Comparison of ENCODE assay signal across 13 mouse cellular contexts in the genomic region with DNA sequence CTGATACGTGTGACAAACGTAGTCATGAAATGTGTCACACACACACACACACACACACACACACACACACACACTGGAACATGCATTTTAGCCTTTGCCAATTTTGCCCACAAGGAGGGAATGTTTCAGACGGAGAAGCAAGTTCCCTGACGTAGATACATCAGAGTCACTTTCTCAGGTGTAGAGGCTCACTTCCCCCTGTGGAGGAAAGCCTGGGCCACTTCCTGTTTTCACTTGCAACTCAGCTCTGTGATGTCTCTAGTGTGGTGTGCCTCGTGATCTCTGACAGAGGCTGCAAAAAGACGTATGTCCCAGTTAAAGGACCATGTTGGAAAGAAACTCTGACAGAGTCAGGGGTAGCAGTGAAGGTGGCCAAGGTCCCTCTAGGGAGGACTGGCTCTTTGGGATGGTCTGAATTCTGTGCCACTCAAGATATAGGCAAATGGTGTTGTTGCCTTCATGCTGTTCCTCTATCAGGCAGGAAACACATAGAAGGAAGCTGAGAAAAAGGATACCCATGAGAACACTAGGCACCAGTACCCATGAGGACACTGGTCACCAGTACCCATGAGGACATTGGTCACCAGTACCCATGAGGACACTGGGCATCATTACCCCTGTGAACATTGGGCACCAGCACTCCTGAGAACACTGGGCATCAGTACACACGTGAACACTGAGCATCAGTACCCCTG. TPM values are rescaled to one million over a fixed set of nuclear protein-coding genes. Genes with fewer than 3 reads are reported as not detected.
DNase-seq lines count a peak whose midpoint lies in the region; ATAC-seq and TF ChIP-seq lines count a peak whose summit lies in the region.
"Had no signal": no experiment of that assay in that cellular context is flagged by ENCODE, and none has a peak within 500 bp of the region (broad histone marks: within the 10 kb centered on the region; RNA-seq: fewer than 3 reads in every experiment).

No protein-coding gene starts in this region.

- peak; percentile 23; the same call in 1 of the 2 replicates for TF ChIP-seq POLR2A in spleen, adult 2 months (IDR thresholded peaks at IDR 0.05; ENCODE audit: low read depth, low read length)

- WGBS in spleen, adult 2 months = 29% methylated on average over 7 of the region's 7 CpGs
- WGBS in midbrain, embryonic 10.5 days = 83% methylated on average over 7 of the region's 7 CpGs

- ATAC-seq in G1E (ENCODE audit: extremely low read depth, insufficient number of reproducible peaks, low FRiP score, poor library complexity, severe bottlenecking) = peak; percentile 68
- ATAC-seq: midbrain, embryonic 13.5 days had no signal

- peaks cover 38% of the 10 kb centered on the region for H3K27me3 ChIP-seq in G1E (ENCODE audit: insufficient read depth, low read length)
- no peaks in the 10 kb centered on the region for H3K27me3 ChIP-seq in spleen, adult 2 months (ENCODE audit: control insufficient read depth, insufficient read depth, low read length)
- no peaks in the 10 kb centered on the region for H3K27me3 ChIP-seq in midbrain, embryonic 10.5 days (ENCODE audit: low read depth, poor library complexity, severe bottlenecking)
- H3K27me3 ChIP-seq: midbrain, embryonic 13.5 days had no signal

- peak overlapping the region; percentile 92 for H3K27ac ChIP-seq in spleen, adult 2 months (ENCODE audit: insufficient read depth, low read length)
- no peak overlapping the region for H3K27ac ChIP-seq in midbrain, embryonic 10.5 days (replicated peaks)
- H3K27ac ChIP-seq: hindbrain, embryonic 13.5 days; midbrain, embryonic 13.5 days had no signal

- no peak for TF ChIP-seq CTCF in G1E (IDR thresholded peaks at IDR 0.05; ENCODE audit: low read depth, low read length)
- TF ChIP-seq CTCF in spleen, adult 2 months (IDR thresholded peaks at IDR 0.05; ENCODE audit: extremely low read depth, insufficient read depth, insufficient read length, insufficient replicate concordance) = no peak

- DNase-seq in 416B (ENCODE audit: low read depth) = peak; percentile 43
- DNase-seq in G1E (ENCODE audit: low spot score) = peak; percentile 58
- DNase-seq in lung, postnatal 25 days (ENCODE audit: low spot score) = peak; percentile 69
- DNase-seq in spleen, adult 2 months (ENCODE audit: low read depth in 1 of 2, low spot score in 2 of 2) = peak; percentile 82 to 98
- no peak for DNase-seq in kidney, adult 8-10 months
- no peak for DNase-seq in c-Kit-positive CD71-positive TER-119-positive erythroid progenitor cells, embryonic 14.5 days (ENCODE audit: low spot score)
- no peak for DNase-seq in midbrain, embryonic 10.5 days (ENCODE audit: low spot score)
- DNase-seq in Muller cell, postnatal 12 days (ENCODE audit: inconsistent ontology term) = no peak
- DNase-seq: adrenal gland, adult 8-10 months; kidney, postnatal 36 days had no signal

- no peak overlapping the region for H3K4me3 ChIP-seq in G1E (ENCODE audit: low read depth, low read length)
- H3K4me3 ChIP-seq in spleen, adult 2 months (ENCODE audit: extremely low read depth, insufficient read depth, insufficient read length) = no peak overlapping the region
- H3K4me3 ChIP-seq in midbrain, embryonic 10.5 days = no peak overlapping the region
- H3K4me3 ChIP-seq: erythroblast, embryonic 14.5 days; hindbrain, embryonic 13.5 days; midbrain, embryonic 13.5 days had no signal

- peaks cover 27% of the 10 kb centered on the region for H3K4me1 ChIP-seq in G1E (ENCODE audit: insufficient read depth, low read depth, low read length)
- peaks cover 19% of the 10 kb centered on the region; the same call in 1 of the 2 replicates for H3K4me1 ChIP-seq in spleen, adult 2 months (ENCODE audit: control insufficient read depth, insufficient read depth, insufficient read length)
- H3K4me1 ChIP-seq in midbrain, embryonic 10.5 days = peaks cover 6% of the 10 kb centered on the region
- H3K4me1 ChIP-seq: hindbrain, embryonic 13.5 days; midbrain, embryonic 13.5 days had no signal

- no peaks in the 10 kb centered on the region for H3K9me3 ChIP-seq in G1E (replicated peaks)
- no peaks in the 10 kb centered on the region for H3K9me3 ChIP-seq in midbrain, embryonic 10.5 days (replicated peaks)
- H3K9me3 ChIP-seq: hindbrain, embryonic 13.5 days; midbrain, embryonic 13.5 days had no signal

- H3K36me3 ChIP-seq in G1E (replicated peaks) = no peaks in the 10 kb centered on the region
- H3K36me3 ChIP-seq in spleen, adult 2 months (ENCODE audit: control insufficient read depth, insufficient read depth, low read length) = no peaks in the 10 kb centered on the region
- H3K36me3 ChIP-seq in midbrain, embryonic 10.5 days = no peaks in the 10 kb centered on the region
- H3K36me3 ChIP-seq: hindbrain, embryonic 13.5 days; midbrain, embryonic 13.5 days had no signal

RNA-seq across cellular contexts. Expression of gene Elmsan1, which starts 24.5 kb away (rescaled TPM):
- total RNA-seq in G1E (2014; fragmentation: Nextera tagmentation) (66.7 and 72.7 TPM in 2 replicates), G1E (2017) (21.0 and 21.4 TPM in 2 replicates)
- 125 and 140 TPM in 2 replicates for polyA plus RNA-seq in G1E (2012)
- 30.6 and 36.4 TPM in 2 replicates for polyA plus RNA-seq in spleen, adult 2 months (2012; rRNA removed)
- 5.9 and 6.3 TPM in 2 replicates for polyA plus RNA-seq in midbrain, embryonic 10.5 days (2016; fragmentation: Nextera tagmentation; extraction: Ambion mirVana)

RNA-seq across cellular contexts. Expression of gene Ptgr2, which starts 41.8 kb away (rescaled TPM):
- 59.6 and 71.3 TPM in 2 replicates for total RNA-seq in G1E (2014; fragmentation: Nextera tagmentation)
- 152 and 184 TPM in 2 replicates for total RNA-seq in G1E (2017)
- polyA plus RNA-seq in G1E (2012) = 5.5 and 10.1 TPM in 2 replicates
- polyA plus RNA-seq in spleen, adult 2 months (2012; rRNA removed) = 2.8 and 4.2 TPM in 2 replicates
- polyA plus RNA-seq in midbrain, embryonic 10.5 days (2016; fragmentation: Nextera tagmentation; extraction: Ambion mirVana) = 19.9 and 21.6 TPM in 2 replicates

Comparison
In these comparisons a context has a peak if more than half of its experiments do, and no peak if none do; other contexts are left out.
1. DNase-seq: peak in 416B (single experiment), G1E (single experiment), lung, postnatal 25 days (single experiment) and spleen, adult 2 months (2 of 2); none in kidney, adult 8-10 months (0 of 2), c-Kit-positive CD71-positive TER-119-positive erythroid progenitor cells, embryonic 14.5 days (single experiment), midbrain, embryonic 10.5 days (single experiment) and Muller cell, postnatal 12 days (single experiment).